Mouse (Mus musculus) kidney, embryonic 16.5 days (tissue): Measurements from ENCODE around the gene Safb. TPM values are rescaled to one million over a fixed set of nuclear protein-coding genes. Genes with fewer than 3 reads are reported as not detected.

Experiments used
- ATAC-seq: fragments of 200-750 bp; cut with Nextera tagmentation; 2 replicates; pipeline ENCODE4 v1.8.0; 2017; ENCODE audit warnings: moderate TSS enrichment; ENCODE audit not compliant: low FRiP score, low TSS enrichment
- H3K27ac ChIP-seq: fragments of 300-500 bp; sonication (generic); 2 replicates; pipeline ENCODE4 v1.5.1; 2014; ENCODE audit warnings: low read length
- H3K27me3 ChIP-seq: fragments of 300-500 bp; sonication (generic); 2 replicates; pipeline ENCODE4 v1.6.1; 2014; ENCODE audit warnings: low read length, control low read depth, mixed read lengths; ENCODE audit not compliant: insufficient read depth
- H3K36me3 ChIP-seq: fragments of 300-500 bp; sonication (generic); 2 replicates; pipeline ENCODE4 v1.6.1; 2014; ENCODE audit warnings: low read length, control low read depth, mixed read lengths; ENCODE audit not compliant: insufficient read depth
- H3K4me1 ChIP-seq: fragments of 300-500 bp; sonication (generic); 2 replicates; pipeline ENCODE4 v1.6.1; 2014; ENCODE audit warnings: low read length, control low read depth, mixed read lengths; ENCODE audit not compliant: insufficient read depth
- H3K4me2 ChIP-seq: fragments of 300-500 bp; sonication (generic); replicated peaks from 2 replicates; pipeline ENCODE4 v1.6.1; 2014; ENCODE audit warnings: low read depth, low read length
- H3K4me3 ChIP-seq: fragments of 300-500 bp; sonication (generic); 2 replicates; pipeline ENCODE4 v1.5.1; 2014; ENCODE audit warnings: mild to moderate bottlenecking, low read length
- H3K9ac ChIP-seq: fragments of 300-500 bp; sonication (generic); replicated peaks from 2 replicates; pipeline ENCODE4 v1.6.1; 2014; ENCODE audit warnings: low read length
- H3K9me3 ChIP-seq: fragments of 300-500 bp; sonication (generic); 2 replicates; pipeline ENCODE4 v1.6.1; 2016; ENCODE audit warnings: low read length, control low read depth
- WGBS: fragments of 180-500 bp; shearing (Covaris S2); extraction: QIAGEN DNeasy Blood & Tissue Kit; methylation state at CpG from one replicate; pipeline ENCODE4 v1.1.7; 2014; 5-methylcytosine and 5-hydroxymethylcytosine counted together
- polyA plus RNA-seq: library from polyadenylated mRNA; unstranded; fragments of >200 nt; fragmentation: Nextera tagmentation; extraction: Ambion mirVana; gene quantifications from 2 replicates; pipeline ENCODE4 v1.2.1, GENCODE M21; 2015

The Safb gene
- polyA plus RNA-seq, 1 experiment from 2014 or later, result 123 TPM

DNA sequence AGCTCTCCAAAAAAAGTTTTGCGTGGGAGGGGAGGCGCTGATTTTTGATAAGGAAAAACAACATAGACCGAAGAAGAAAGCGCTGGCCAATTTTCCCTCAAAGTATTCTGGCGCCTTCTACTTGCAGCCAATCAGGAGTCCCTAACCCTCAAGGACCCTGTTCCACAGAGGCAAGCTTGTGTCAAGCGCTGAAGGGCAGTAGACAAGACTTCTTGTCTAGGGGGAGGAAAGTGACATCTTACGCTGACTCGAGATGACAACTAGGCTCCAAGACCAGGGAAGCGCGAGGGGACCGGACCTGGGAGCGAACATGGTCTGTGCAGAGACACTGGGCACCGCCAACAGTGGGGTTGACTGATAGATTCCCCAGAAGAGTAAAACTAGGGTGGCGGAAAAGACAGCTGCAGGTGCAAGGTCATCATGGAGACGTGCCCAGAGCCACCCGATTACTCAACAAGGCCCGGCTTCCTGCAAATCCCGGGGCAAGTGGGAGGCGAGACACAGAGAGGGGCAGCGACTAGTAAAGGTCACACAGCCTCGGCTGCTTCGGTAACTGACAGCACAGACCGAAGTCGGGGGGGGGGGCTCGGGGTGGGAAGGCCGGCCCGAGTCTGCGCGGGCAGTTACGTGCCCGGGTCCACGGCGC is 891 bp upstream of the Safb start:
- H3K9me3 ChIP-seq, result no peaks in the 10 kb centered on the region
- peaks cover 38% of the 10 kb centered on the region for H3K36me3 ChIP-seq
- peak overlapping the region; percentile 94 for H3K9ac ChIP-seq
- H3K27me3 ChIP-seq, result no peaks in the 10 kb centered on the region
- H3K4me1 ChIP-seq, result peaks cover 42% of the 10 kb centered on the region
- peak overlapping the region; percentile 90 for H3K4me2 ChIP-seq
- peak overlapping the region; percentile 72 for H3K4me3 ChIP-seq
- H3K27ac ChIP-seq, result peak overlapping the region; percentile 92
- WGBS, result 1% methylated on average over 31 of the region's 33 CpGs
- no peak for ATAC-seq

DNA sequence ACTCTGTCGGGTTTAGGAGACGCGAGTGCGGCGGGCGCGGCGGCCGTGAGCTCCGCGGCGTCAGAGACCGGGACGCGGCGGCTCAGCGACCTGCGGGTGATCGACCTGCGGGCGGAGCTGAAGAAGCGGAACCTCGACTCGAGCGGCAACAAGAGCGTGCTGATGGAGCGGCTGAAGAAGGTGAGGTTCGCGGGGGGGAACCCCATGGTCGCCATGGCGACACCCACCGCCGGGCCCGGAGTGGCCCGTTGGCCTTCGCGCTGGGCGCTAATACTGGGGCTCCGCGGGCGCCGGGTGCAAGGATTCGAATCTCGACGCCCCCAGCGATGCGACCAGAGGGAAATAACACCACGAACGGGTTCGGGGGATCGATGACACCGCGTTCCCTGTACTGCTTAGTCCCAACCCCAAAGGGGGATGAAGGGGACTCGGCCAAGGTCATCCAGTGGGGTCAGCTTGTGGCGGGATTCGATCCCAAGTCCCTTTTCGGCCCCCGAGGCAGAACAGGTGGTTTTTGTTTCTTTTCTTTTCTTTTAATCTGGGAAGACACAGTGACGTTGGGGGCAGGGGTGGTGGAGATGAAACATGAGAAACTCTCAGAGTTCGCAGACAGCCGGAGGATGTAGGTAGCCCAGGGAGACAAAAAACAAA is 671 bp downstream of the Safb start:
- H3K4me1 ChIP-seq, result peaks cover 42% of the 10 kb centered on the region
- H3K4me3 ChIP-seq, result peak overlapping the region; percentile 91
- H3K9ac ChIP-seq, result peak overlapping the region; percentile 92
- peak overlapping the region; percentile 96 for H3K27ac ChIP-seq
- H3K9me3 ChIP-seq, result no peaks in the 10 kb centered on the region
- under 1% methylated on average over 61 of the region's 61 CpGs for WGBS
- H3K27me3 ChIP-seq, result no peaks in the 10 kb centered on the region
- H3K4me2 ChIP-seq, result peak overlapping the region; percentile 74
- ATAC-seq, result peak; percentile 0; the same call in 1 of the 2 replicates
- peaks cover 38% of the 10 kb centered on the region for H3K36me3 ChIP-seq

DNA sequence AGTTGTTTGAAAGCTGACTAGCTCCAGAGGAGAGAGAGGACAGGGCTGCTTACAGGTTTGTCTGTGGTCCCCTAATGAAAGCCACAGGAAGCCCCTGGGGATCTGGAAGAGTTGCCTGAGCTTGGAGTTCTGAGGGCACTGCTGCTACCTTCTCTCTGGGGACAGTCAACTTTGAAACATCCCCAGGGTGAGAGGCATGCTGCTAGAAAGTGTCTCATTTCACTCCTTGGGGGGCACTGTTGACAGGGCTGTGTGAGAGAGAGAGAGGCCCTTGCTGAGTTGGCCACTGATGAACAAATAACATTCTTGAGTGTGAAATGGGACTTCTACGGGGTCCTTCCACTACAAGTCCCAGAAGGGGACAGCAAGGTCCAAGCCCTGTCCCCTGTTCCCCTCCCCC is 3.1 kb downstream of the Safb start:
- 0 out of 2 replicates have a peak overlapping the region, but pooled peaks have one; percentile 1 for H3K4me2 ChIP-seq
- no peak overlapping the region for H3K4me3 ChIP-seq
- peaks cover 39% of the 10 kb centered on the region for H3K36me3 ChIP-seq
- WGBS, result 54% methylated on average over 1 of the region's 1 CpGs
- no peaks in the 10 kb centered on the region for H3K9me3 ChIP-seq
- H3K27ac ChIP-seq, result no peak overlapping the region
- no peaks in the 10 kb centered on the region for H3K27me3 ChIP-seq
- peaks cover 29% of the 10 kb centered on the region for H3K4me1 ChIP-seq
- H3K9ac ChIP-seq, result 0 out of 2 replicates have a peak overlapping the region, but pooled peaks have one; percentile 23
- no peak for ATAC-seq

DNA sequence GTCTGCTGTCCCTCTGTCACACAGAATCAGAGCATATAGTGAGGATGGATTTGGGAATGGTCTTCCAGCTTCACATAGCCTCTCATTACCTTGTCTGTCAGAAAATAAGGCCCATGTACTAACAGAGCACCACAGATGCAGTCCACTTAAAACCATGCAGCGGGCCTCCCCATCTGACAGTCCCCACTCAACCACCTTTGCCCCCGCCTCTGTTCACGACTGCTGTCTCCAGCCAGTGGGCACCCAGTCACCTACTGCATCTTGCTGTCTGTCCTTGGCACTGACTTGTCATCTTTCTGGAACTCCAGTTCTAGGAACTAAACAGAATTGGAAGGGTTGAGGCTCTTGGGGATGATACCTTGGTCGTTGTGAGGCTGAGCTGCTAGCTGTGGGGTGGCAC is 4.3 kb downstream of the Safb start:
- no peaks in the 10 kb centered on the region for H3K9me3 ChIP-seq
- H3K27ac ChIP-seq, result no peak overlapping the region
- no peak overlapping the region for H3K4me3 ChIP-seq
- peaks cover 48% of the 10 kb centered on the region for H3K36me3 ChIP-seq
- no peaks in the 10 kb centered on the region for H3K27me3 ChIP-seq
- ATAC-seq, result no peak
- H3K4me1 ChIP-seq, result peaks cover 21% of the 10 kb centered on the region
- no peak overlapping the region for H3K9ac ChIP-seq
- WGBS, result 93% methylated on average over 4 of the region's 4 CpGs
- H3K4me2 ChIP-seq, result no peak overlapping the region

DNA sequence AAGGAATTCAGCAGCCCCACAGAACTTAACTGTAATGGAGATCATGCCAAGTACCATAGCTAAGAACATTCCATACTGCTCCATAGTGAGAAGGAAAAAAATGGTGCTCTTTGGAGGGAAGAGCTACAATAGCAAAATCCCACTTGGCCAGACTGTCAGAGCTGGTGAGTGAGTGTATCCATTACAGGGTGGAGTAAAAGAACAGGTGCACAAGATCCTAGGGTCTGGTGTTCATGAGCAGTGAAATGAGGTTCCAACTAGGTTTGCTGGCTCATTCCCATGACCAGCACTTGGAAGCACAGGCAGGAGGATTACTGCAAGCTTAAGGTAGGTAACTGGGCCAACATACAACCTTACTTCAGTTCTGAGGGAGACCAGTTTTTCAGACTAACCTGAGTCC is 7.9 kb downstream of the Safb start:
- Histone ChIP-seq H3K4me1 (peaks cover 3% of the 10 kb centered on the region), H3K4me2 (no peak overlapping the region), H3K9me3 (no peaks in the 10 kb centered on the region), H3K4me3 (no peak overlapping the region), H3K36me3 (peaks cover 79% of the 10 kb centered on the region), H3K27me3 (no peaks in the 10 kb centered on the region), H3K9ac (no peak overlapping the region), H3K27ac (no peak overlapping the region)
- ATAC-seq, result no peak

DNA sequence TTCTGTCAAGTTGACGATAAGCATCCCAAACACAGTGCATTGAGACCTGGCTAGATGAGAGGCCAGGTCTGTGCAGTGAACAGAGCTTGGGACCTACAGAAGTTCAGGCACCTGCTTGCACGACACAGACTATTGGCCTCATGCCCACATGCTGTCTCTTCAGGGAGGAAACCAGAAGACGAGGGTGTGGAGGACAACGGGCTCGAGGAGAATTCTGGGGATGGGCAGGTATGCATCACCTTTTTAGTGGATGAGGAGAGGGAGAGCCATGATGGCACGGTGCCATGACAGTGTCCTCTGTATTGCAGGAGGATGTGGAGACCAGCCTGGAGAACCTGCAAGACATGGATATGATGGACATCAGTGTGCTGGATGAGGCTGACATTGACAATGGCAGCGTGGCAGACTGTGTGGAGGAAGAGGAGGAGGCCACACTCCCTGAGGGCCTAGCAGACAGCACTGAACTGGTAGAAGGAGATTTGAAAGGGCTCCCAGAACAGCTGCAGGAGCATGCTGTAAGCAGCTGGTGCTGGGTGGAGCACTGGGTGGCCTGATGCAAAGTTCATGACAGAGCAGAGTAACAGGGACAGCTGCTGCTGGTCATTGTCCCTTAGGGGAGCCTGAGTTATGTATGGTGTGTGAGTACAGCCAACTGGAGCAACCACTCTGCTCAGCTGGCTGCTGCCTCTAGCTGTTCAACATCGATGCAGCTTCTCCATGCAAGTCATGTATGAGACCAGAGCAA is 9.1 kb downstream of the Safb start:
- H3K27me3 ChIP-seq, result no peaks in the 10 kb centered on the region
- WGBS, result 89% methylated on average over 8 of the region's 8 CpGs
- H3K4me2 ChIP-seq, result no peak overlapping the region
- no peak overlapping the region for H3K27ac ChIP-seq
- H3K9me3 ChIP-seq, result no peaks in the 10 kb centered on the region
- H3K9ac ChIP-seq, result no peak overlapping the region
- no peaks in the 10 kb centered on the region for H3K4me1 ChIP-seq
- H3K4me3 ChIP-seq, result no peak overlapping the region
- ATAC-seq, result no peak
- peaks cover 76% of the 10 kb centered on the region for H3K36me3 ChIP-seq

DNA sequence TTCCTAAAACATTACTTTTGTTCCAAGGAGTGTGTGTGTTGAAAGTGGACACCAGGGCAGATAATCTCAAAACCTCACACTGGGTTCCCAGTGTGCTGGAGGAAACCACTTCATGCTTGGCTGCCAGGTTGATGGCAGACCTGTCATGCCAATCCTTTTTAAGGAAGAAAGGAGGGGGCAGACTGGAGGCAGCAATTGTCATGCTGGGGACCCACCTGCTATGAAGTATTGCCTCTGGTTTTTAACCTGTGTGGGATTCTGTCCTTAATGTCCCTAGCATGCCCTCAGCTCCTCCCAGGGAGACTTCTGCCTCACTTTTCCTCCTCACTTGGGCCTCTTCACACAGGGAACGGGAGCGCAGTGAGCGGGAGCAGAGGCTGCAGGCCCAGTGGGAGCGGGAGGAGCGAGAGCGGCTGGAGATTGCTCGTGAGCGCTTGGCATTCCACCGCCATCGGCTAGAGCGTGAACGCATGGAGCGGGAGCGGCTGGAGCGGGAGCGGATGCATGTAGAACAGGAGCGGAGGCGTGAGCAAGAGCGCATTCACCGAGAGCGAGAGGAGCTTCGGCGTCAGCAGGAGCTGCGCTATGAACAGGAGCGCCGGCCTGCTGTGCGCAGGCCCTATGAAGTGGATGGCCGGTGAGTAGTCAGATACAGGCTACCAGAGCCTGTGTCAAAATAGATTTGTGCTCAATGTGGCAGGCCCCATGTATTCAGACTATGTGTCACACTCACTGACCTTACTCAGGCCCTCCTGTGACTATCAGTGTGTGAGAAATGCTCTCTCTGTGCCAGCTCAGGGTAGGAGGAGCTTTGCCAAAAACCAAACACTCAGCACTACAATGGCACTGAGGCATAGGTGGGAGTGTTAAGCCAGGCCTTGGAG is 18.8 kb downstream of the Safb start:
- ATAC-seq, result no peak
- peaks cover 5% of the 10 kb centered on the region for H3K4me1 ChIP-seq
- H3K9ac ChIP-seq, result no peak overlapping the region
- H3K4me2 ChIP-seq, result no peak overlapping the region
- no peak overlapping the region for H3K4me3 ChIP-seq
- no peaks in the 10 kb centered on the region for H3K27me3 ChIP-seq
- H3K36me3 ChIP-seq, result peaks cover 83% of the 10 kb centered on the region
- H3K9me3 ChIP-seq, result no peaks in the 10 kb centered on the region
- H3K27ac ChIP-seq, result no peak overlapping the region
- 96% methylated on average over 28 of the region's 28 CpGs for WGBS

DNA sequence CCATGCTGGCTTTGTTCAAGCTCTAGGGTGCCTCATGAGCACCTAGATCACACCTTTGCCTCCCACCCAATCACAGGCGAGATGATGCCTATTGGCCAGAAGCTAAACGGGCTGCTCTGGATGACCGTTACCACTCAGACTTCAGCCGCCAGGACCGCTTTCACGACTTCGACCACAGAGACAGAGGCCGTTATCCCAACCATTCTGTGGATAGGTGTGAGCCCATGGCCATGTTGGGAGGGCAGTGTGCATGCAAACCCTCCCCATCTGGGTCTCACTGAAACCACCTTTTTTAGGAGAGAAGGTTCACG is 19.4 kb downstream of the Safb start:
- H3K4me1 ChIP-seq, result peaks cover 10% of the 10 kb centered on the region
- no peaks in the 10 kb centered on the region for H3K9me3 ChIP-seq
- H3K4me2 ChIP-seq, result no peak overlapping the region
- peaks cover 83% of the 10 kb centered on the region for H3K36me3 ChIP-seq
- no peak overlapping the region for H3K27ac ChIP-seq
- 86% methylated on average over 9 of the region's 9 CpGs for WGBS
- no peak for ATAC-seq
- no peaks in the 10 kb centered on the region for H3K27me3 ChIP-seq
- no peak overlapping the region for H3K9ac ChIP-seq
- no peak overlapping the region for H3K4me3 ChIP-seq

DNA sequence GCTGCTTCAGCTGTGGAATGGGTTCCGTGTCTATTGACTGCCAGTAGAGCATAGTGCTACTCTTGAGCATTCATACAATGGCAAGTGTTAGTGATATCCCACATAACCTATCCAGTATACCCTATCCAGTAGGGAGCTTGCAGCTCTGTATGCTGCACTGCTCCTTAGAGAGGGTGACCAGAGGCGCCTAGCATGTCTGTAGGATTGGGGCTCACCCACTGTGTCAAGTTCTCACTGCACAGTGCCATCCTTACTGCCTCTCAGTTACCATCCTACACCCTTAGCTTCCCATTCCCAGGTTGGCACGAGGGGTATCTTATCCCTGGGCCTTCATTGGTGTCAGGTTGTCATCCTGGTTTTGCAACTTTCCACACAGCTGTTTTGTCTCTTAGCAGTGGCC is 19.8 kb downstream of the Safb start:
- Histone ChIP-seq H3K9ac (no peak overlapping the region), H3K4me3 (no peak overlapping the region), H3K27ac (no peak overlapping the region), H3K4me1 (peaks cover 10% of the 10 kb centered on the region), H3K27me3 (no peaks in the 10 kb centered on the region), H3K36me3 (peaks cover 80% of the 10 kb centered on the region), H3K4me2 (no peak overlapping the region), H3K9me3 (no peaks in the 10 kb centered on the region)
- 91% methylated on average over 3 of the region's 3 CpGs for WGBS
- ATAC-seq, result no peak
